Mouse (Mus musculus) cerebellum, postnatal 14 days (tissue): ENCODE measurements around the gene Gria1.

Experiments
- DNase-seq, 2 experiments: peaks; one replicate each; pipeline ENCODE4 v3.0.0; 2021; ENCODE audit warnings: mixed read lengths in 2 of 2

Gria1 gene

GRCm38 (mm10) chr11:57011024-57011690 is at the start of gene Gria1:
Gria1 (plus strand) TSS chr11:57011387.
- no peak for DNase-seq

DNA sequence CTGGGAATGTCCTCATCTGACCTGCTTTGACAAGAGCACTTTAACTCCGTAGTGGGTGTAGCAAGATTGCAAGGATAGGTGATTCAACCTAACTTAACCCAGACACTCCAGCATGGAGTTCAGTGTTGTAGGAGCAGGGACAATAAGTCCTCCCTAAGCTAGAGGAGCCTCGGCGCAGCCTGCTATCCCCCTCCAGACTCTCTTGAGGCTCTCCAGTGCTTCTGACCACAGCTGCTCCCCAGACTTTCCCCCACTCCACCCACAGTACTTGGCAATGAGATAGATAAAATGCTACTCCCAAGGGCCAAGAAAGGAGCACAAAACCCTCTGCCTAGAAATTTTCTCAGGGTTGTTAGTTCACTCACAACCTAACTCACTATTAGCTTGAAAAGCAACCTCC is 49.4 kb upstream of the Gria1 start:
- DNase-seq: no peak

- DNase-seq: no peak
Observed at GRCm38 (mm10) chr11:56972814-56973213, 38.4 kb upstream of the Gria1 start.

DNA sequence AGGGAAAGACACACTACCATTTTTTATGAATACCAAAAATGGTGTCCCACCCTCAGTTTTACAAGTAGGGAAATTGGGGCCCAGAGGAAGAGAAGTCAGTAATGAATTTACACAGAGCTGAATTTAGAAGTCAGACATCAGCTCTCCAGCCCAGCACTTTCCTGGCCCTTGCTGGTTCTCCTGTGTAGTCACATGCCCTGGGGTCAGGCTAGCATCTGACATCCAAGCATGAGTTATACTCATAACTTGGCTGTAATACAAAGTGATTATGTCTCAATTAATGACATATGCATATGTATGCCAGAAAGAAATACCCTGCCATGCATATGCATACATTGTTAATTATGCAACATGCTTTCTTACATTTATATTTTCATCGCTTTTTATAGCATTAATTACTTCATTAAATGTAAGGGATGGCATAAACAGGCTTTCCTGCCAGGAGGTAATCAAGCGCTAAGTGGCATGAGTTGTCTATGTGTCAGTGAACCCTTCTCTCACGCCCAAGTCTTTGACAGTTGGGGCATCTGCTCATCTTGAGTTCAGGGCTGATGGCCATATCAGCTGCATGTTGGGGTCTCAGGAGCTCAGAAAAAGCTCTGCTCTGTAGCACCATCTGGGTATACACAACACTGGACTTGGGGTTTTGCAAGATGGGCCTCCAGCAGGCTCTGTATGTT is 26.7 kb upstream of the Gria1 start:
- DNase-seq: peak; percentile 28 to 30

DNA sequence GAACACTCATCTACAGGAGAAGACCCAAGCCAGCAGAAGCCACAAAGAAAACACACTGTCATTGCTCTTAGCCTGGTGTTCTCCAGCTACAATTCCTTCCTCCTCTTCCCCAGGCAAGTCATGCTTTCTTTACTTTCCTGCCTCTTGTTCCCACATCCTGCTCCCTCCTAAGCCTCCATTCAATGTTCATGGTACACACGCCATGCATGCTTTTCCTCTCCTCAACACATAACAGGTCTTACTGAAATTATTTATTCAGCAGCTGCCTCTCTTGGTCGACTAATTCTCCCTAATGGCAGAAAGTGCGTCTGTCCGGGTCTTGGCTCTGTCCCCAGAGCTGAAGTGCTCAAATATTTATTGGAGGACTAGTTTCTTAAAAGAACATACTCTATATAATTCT is 25.7 kb upstream of the Gria1 start:
- DNase-seq: no peak

DNA sequence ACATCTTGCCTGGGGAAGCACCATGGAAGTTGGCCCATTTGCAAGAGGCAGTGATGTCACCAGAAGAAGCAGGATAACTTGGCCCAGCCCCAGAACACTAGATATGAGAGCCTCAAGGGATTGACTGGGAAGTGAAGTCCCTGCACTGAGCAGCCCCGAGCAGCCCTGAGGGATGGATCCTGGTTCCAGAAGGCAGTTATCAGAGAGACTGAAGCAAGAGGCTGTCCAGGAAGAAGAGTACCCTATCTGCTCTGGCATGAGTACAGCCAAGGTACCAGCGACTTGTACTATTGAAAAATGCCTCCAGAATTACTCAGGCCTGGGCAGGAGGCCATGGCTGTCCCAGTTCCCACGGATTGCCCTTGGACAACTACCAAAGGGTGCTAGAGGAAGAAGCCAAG is 11.6 kb upstream of the Gria1 start:
- DNase-seq: peak; percentile 50

DNA sequence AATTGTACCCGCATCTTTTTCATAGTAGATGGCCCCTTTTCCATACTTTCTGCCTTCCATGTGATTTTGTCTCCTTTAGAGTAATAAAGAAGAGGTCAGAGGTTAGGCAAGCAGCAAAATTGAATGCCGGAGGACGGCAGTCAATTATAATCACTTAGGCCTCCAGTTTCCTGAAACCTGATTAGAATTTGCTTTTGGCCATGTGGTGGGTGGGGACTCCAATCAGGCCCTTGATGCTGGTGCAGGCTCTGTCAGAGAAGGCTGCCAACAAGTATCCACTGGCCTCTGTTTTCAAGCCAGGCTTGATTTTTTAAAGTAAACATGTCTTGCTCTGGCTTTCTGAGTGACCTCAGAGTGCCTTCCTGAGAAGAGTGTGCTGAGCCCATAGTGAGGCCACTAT is 6.6 kb upstream of the Gria1 start:
- DNase-seq: no peak

GRCm38 (mm10) chr11:57005341-57005740 is 5.8 kb upstream of the Gria1 start:
- DNase-seq: no peak

DNA sequence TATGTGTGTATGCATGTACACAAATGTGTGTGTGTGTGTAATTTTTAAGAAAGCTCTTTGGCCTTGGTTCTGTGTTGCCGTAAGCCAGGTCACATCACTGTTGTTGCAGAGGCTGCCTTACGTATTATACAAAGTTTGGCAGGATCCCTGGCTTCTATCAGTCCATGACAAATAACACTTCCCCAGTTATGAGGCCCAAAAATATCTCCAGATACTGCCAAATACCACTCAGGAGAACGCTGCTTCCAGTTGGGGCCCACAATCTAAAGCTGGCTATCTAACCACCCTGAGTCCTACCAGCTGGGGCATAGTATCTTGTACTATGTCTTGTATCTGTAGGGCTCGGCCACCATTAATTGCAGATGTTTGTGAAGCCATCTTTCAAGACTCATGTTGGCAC is 3.4 kb upstream of the Gria1 start:
- DNase-seq: no peak

DNA sequence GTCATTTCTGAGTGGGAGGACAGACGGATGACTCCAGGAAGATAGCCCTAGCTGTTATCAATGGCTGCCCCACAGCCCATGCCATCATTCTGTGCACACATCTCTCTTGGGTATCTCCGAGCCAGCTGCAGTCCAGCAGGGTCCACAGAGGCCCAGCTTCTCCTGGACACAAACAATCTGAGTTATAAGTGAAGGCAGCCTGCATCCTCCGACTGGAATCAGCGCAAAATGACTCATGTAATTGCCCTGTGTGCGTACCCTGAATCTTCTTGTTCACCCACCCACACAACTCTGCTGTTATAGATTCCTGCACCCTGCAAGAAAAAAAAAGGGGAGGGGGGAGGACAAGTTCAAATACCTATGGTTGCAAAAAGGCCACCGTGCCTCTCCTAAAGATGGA is 576 bp upstream of the Gria1 start:
- DNase-seq: no peak

DNA sequence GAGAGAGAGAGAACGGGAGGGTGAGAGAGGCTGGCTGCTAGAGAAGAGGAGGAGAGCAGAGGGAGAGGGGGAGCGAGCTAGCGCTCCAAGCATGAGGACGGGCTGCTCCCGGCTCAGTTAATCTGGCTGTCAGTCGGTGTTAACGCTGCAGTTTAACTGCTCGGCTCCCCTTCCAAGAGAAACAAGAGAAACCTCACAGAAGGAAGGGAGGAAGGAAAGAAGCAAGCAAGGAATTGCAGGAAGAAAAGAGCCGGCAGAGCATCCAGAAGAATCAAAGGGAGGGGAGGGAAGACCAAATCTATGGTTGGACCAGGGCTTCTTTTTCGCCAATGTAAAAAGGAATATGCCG is 478 bp downstream of the Gria1 start:
- DNase-seq: peak; percentile 32 to 34

GRCm38 (mm10) chr11:57012287-57012921 is 1.2 kb downstream of the Gria1 start:
- DNase-seq: no peak

GRCm38 (mm10) chr11:57013464-57014190 is 2.4 kb downstream of the Gria1 start:
- no peak for DNase-seq

GRCm38 (mm10) chr11:57014396-57014795 is 3.2 kb downstream of the Gria1 start:
- no peak for DNase-seq

DNA sequence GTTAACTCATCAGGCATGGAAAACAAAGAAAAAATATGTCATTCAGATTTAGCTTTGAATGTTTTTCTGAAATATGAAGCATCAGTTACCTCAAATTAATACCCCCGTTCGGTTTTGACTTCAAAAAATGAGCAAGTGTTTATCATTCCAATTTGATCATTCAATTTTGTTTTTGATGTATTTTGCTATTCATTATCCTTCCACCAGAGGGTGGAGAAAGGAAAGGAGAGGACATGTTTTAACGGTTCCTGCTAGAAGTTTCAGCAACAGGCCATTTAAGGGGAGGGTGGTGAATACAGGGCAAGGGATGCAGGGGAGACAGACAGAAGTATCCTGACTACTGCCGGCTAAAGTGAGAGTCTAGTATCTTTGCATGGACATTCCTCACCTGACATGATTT is 7.3 kb downstream of the Gria1 start:
- no peak for DNase-seq

- no peak for DNase-seq
Observed at GRCm38 (mm10) chr11:57022400-57022799, 11.2 kb downstream of the Gria1 start.

GRCm38 (mm10) chr11:57030448-57030847 is 19.3 kb downstream of the Gria1 start:
- DNase-seq: peak; percentile 83 to 88

- DNase-seq: peak; percentile 14 to 29
Observed at GRCm38 (mm10) chr11:57038807-57039206, 27.6 kb downstream of the Gria1 start.

DNA sequence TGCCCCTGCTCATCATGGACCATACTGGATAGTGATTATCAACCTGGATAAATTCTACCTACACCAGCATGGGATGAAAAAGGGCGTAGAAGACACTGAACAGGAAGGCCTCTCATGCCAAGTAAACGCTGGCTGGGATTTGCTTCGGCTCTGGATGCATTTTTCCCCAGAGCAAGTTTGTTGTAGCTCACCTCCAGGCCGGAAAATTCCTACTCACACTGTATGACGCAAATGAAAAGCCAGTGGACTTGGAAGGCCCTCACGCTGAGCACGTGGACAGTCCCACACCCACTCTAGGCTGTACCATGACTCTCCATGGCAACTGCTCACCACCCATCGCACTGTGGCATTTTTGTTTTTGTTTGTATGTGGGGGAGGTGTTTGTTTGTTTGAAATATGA is 28.1 kb downstream of the Gria1 start:
- no peak for DNase-seq

DNA sequence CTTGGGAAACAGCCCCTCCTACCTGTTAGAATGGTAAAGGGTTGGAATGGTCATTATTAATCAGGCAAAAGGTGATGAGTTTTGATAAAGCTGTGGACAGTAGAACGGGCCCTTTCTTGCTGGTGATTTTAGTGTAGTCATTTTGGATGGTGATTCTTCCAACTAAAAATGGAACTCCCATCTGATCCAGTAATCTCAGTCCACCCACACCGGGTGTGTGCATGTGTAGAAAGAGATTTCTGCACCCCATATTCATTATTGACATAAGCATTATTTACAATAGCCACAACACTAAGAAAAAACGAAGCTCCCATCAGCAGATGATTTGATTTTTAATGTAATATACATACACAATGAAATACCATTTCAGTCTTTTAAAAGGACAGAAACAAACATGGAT is 30.9 kb downstream of the Gria1 start:
- no peak for DNase-seq

DNA sequence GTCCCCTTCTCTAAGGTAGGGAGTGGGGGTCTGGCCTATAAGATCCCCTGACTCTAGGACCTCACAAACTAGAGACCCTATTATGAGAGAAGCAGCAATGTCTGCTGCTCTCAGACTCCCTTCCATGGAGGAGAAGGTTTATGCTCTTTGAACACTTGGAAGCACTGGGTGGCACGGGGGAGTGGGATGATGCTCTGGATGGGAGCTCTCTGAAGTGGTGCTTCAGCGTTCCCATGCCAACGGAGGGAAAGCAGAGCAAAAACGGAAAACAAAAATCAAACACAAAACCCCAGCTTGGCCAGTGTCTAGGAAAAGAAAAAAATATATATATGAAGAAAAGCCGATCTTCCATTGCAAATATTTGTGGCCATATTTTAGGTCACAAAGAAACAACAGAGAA is 33.0 kb downstream of the Gria1 start:
- no peak for DNase-seq

DNA sequence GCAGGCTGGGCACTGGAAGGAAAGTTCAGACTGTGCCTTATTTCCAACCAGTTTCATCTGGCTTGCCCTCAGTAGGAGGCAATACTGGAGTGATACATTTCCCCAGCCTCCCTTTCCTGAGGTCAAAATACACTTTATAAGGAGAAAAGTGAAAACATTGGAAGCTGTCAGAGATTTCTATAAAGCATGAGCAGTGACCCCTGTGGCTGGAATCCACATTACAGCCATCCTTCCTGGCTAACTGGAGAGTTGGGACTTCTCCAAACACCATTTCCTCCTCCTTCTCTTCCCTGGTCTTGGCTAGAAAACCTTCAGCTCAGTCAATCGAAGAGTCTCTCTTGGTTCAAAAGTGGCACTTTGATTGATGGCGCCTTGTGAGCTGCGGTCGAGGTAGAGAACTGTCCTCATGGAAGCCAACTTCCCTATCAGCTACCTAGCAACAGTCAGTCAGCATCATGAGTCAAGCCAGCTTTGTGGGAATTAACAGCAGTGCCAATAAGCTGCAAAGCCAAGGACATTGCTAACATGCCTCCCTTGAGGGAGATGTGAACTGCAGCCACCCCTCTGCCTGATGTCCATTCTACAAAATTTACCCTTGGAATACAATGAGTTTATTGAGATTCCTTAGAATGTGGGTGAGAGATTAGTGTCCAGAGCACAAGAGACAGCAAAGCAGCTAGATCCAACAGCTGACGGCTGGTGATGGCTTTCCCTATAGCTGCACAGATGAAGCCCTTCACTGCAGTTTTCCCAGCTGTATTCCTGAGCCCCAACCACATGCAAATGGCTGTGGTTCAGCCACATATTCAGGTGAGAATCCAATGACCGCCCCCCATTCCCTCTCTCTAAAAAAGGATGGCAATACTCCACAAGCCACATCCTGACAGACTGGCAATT is 40.7 kb downstream of the Gria1 start:
- DNase-seq: peak; percentile 39 to 56

GRCm38 (mm10) chr11:57062441-57062840 is 51.3 kb downstream of the Gria1 start:
- DNase-seq: no peak
